22 mouse cellular contexts compared by ENCODE assay signal in genomic region chr4:149908923-149909322, GRCm38 (mm10). TPM values are rescaled to one million over a fixed set of nuclear protein-coding genes. Genes with fewer than 3 reads are reported as not detected.
"Had no signal": no experiment of that assay in that cellular context is flagged by ENCODE, and none has a peak within 500 bp of the region (broad histone marks: within the 10 kb centered on the region; RNA-seq: fewer than 3 reads in every experiment).

No protein-coding gene starts in this region.

- H3K36me3 ChIP-seq: liver, embryonic 12.5 days had no signal

- ATAC-seq: hindbrain, embryonic 16.5 days; inflammation-experienced regulatory T-cells, adult 6 months; liver, embryonic 12.5 days had no signal

- H3K27ac ChIP-seq: gastrocnemius, adult 2 months; hindbrain, embryonic 10.5 days; hindbrain, embryonic 12.5 days; hindbrain, embryonic 14.5 days; intestine, embryonic 15.5 days; limb, embryonic 12.5 days; liver, embryonic 12.5 days; liver, embryonic 14.5 days had no signal

- H3K4me2 ChIP-seq: heart, embryonic 12.5 days; hindbrain, embryonic 12.5 days; hindbrain, embryonic 14.5 days; intestine, embryonic 15.5 days; limb, embryonic 12.5 days; liver, embryonic 12.5 days had no signal

- H3K9ac ChIP-seq: heart, embryonic 12.5 days; hindbrain, embryonic 12.5 days; hindbrain, embryonic 14.5 days; intestine, embryonic 15.5 days; limb, embryonic 12.5 days; liver, embryonic 12.5 days; liver, embryonic 14.5 days had no signal

- H3K9me3 ChIP-seq: heart, embryonic 12.5 days; hindbrain, embryonic 10.5 days; hindbrain, embryonic 12.5 days; intestine, embryonic 15.5 days; limb, embryonic 12.5 days; liver, embryonic 12.5 days had no signal

- H3K4me3 ChIP-seq: gastrocnemius, adult 2 months; heart, embryonic 12.5 days; hindbrain, embryonic 10.5 days; hindbrain, embryonic 12.5 days; intestine, embryonic 15.5 days; limb, embryonic 12.5 days; liver, embryonic 12.5 days had no signal

- DNase-seq: gastrocnemius, adult 2 months; gastrocnemius, postnatal 10 days; gastrocnemius, postnatal 25 days; heart, adult 18-20 months; heart, postnatal 10 days; heart, postnatal 4 days; kidney, postnatal 10 days; kidney, postnatal 4 days; layer of hippocampus, adult 9-11 months; layer of hippocampus, postnatal 36 days; left cerebral cortex, postnatal 4 days had no signal

- H3K4me1 ChIP-seq: heart, embryonic 12.5 days; liver, embryonic 12.5 days had no signal

- H3K27me3 ChIP-seq: hindbrain, embryonic 12.5 days; intestine, embryonic 15.5 days; limb, embryonic 12.5 days had no signal

RNA-seq across cellular contexts. Expression of gene Spsb1, which starts 45.9 kb away (rescaled TPM):
- total RNA-seq: granulocyte monocyte progenitor cell, adult 5-6 weeks had no signal
